Mouse (Mus musculus) olfactory bulb, adult 2 months (tissue): ENCODE data around the gene Tgfbr3l.

Experiments used
- CTCF ChIP-seq: fragments of 200-500 bp; IDR thresholded peaks from 2 replicates; pipeline ENCODE4 v1.5.1; 2012; ENCODE audit warnings: low read depth, mild to moderate bottlenecking, low read length, moderate library complexity; ENCODE audit not compliant: insufficient read depth
- POLR2A ChIP-seq: fragments of 200-500 bp; IDR thresholded peaks from 2 replicates; pipeline ENCODE4 v1.6.1; 2012; ENCODE audit warnings: mild to moderate bottlenecking, low read depth, low read length, moderate library complexity; ENCODE audit not compliant: insufficient read depth

DNA sequence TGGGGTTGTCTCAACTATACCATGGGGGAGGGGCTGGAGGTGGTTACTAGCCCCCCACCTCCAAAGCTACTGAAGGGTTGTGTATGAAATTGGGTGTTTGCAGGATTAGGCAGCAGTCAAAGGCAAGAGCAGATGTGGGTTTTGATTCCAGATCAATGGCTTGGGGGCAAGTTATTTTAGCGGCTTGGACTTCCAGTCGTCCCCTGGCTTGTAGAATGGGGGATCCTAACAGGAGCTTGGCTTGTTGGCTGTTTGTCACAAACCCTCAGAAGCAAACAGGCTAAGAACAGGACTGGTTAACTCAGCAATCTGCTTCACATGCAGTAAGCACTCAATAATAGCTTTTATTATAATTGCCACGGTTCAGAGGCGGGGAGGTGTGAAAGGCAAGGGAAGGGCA is 9.3 kb downstream of the Tgfbr3l start:
- TF ChIP-seq CTCF: no peak
- no peak for TF ChIP-seq POLR2A
